Mouse (Mus musculus): ENCODE measurements around the gene Tppp.
"Not testable (repeated sequence)": the region's sequence is repeated elsewhere in the genome, so short reads cannot be mapped to it uniquely, and the experiment has no call there.

DNA sequence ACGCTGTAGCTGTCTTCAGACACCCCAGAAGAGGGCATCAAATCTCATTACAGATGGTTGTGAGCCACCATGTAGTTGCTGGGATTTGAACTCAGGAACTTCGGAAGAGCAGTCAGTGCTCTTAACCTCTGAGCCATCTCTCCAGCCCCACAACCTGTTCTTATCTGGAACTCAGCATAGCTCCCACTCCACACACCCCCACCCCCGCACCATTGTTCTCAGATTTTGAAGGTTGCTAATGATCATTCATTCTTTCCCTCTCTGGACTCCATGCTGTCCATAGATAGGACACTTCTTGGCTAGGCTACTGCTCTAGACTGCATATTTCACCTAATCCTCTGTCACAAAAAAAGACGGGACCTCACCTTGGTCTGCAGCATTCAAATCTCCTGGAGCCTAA lies 2.3 kb upstream of the Tppp start:
- not testable (repeated sequence) for TF ChIP-seq CTCF (IDR thresholded peaks at IDR 0.05; ENCODE audit: control insufficient read depth, insufficient read depth, insufficient replicate concordance, low read depth, low read length); POLR2A (IDR thresholded peaks at IDR 0.05; ENCODE audit: control insufficient read depth, low read depth, low read length)
